Mouse (Mus musculus): ENCODE measurements around the gene Bend6. TPM values are rescaled to one million over a fixed set of nuclear protein-coding genes. Genes with fewer than 3 reads are reported as not detected.

Gene Bend6
- polyA plus RNA-seq, 1 experiment = 0.59 TPM

- 72% methylated on average over 8 of the region's 8 CpGs for WGBS
- no peak for TF ChIP-seq CTCF (IDR thresholded peaks at IDR 0.05; ENCODE audit: insufficient read depth, low read length)
- no peak for TF ChIP-seq POLR2A (IDR thresholded peaks at IDR 0.05; ENCODE audit: borderline replicate concordance, extremely low read depth, low read depth, low read length)
- Histone ChIP-seq H3K4me3 (replicated peaks; ENCODE audit: extremely low read depth, low read depth, low read length) (no peak overlapping the region), H3K4me1 (ENCODE audit: control insufficient read depth, insufficient read depth, low read length) (peaks cover 5% of the 10 kb centered on the region; the same call in 1 of the 2 replicates)
- DNase-seq = no peak
These were observed 4.0 kb upstream of the Bend6 start for GRCm38 (mm10) chr1:33911589-33911988.

GRCm38 (mm10) chr1:33908191-33908962, 761 bp upstream of the Bend6 start, which contains the start of gene Dst:
Gene Dst, plus strand, starts transcription at chr1:33908225.
- WGBS = 3% methylated on average over 43 of the region's 44 CpGs
- no peak for DNase-seq

GRCm38 (mm10) chr1:33906927-33907326, 689 bp downstream of the Bend6 start:
- Histone ChIP-seq H3K4me3 (replicated peaks; ENCODE audit: extremely low read depth, low read depth, low read length) (peak overlapping the region; percentile 42), H3K4me1 (ENCODE audit: control insufficient read depth, insufficient read depth, low read length) (peaks cover 5% of the 10 kb centered on the region; the same call in 1 of the 2 replicates)
- TF ChIP-seq POLR2A (IDR thresholded peaks at IDR 0.05; ENCODE audit: borderline replicate concordance, extremely low read depth, low read depth, low read length) (no peak), CTCF (IDR thresholded peaks at IDR 0.05; ENCODE audit: insufficient read depth, low read length) (no peak)
- WGBS = 8% methylated on average over 20 of the region's 20 CpGs
- DNase-seq = no peak

More at GRCm38 (mm10) chr1:33908191-33908962, 761 bp upstream of the Bend6 start, which contains the start of gene Dst:
- peaks cover 5% of the 10 kb centered on the region; the same call in 1 of the 2 replicates for H3K4me1 ChIP-seq (ENCODE audit: control insufficient read depth, insufficient read depth, low read length)
- peak within 1 kb of the TSS; percentile 42 for H3K4me3 ChIP-seq (replicated peaks; ENCODE audit: extremely low read depth, low read depth, low read length)
- TF ChIP-seq CTCF (IDR thresholded peaks at IDR 0.05; ENCODE audit: insufficient read depth, low read length) (no peak), POLR2A (IDR thresholded peaks at IDR 0.05; ENCODE audit: borderline replicate concordance, extremely low read depth, low read depth, low read length) (no peak)

- whole genome bisulfite sequencing = 24% methylated on average over 10 of the region's 10 CpGs
- Histone ChIP-seq H3K4me3 (replicated peaks; ENCODE audit: extremely low read depth, low read depth, low read length) (no peak overlapping the region), H3K4me1 (ENCODE audit: control insufficient read depth, insufficient read depth, low read length) (peaks cover 5% of the 10 kb centered on the region; the same call in 1 of the 2 replicates)
- no peak for TF ChIP-seq CTCF (IDR thresholded peaks at IDR 0.05; ENCODE audit: insufficient read depth, low read length)
- TF ChIP-seq POLR2A (IDR thresholded peaks at IDR 0.05; ENCODE audit: borderline replicate concordance, extremely low read depth, low read depth, low read length) = no peak
- no peak for DNase-seq
These were observed 1.4 kb downstream of the Bend6 start for GRCm38 (mm10) chr1:33906216-33906615.

- Histone ChIP-seq H3K4me1 (ENCODE audit: control insufficient read depth, insufficient read depth, low read length) (peaks cover 5% of the 10 kb centered on the region; the same call in 1 of the 2 replicates), H3K4me3 (replicated peaks; ENCODE audit: extremely low read depth, low read depth, low read length) (no peak overlapping the region)
- TF ChIP-seq POLR2A (IDR thresholded peaks at IDR 0.05; ENCODE audit: borderline replicate concordance, extremely low read depth, low read depth, low read length) (no peak), CTCF (IDR thresholded peaks at IDR 0.05; ENCODE audit: insufficient read depth, low read length) (no peak)
- WGBS = 17% methylated on average over 9 of the region's 9 CpGs
- no peak for DNase-seq
These were observed 4.0 kb downstream of the Bend6 start for GRCm38 (mm10) chr1:33903587-33903986.

GRCm38 (mm10) chr1:33900175-33900574, 7.4 kb downstream of the Bend6 start:
- H3K4me3 ChIP-seq (replicated peaks; ENCODE audit: extremely low read depth, low read depth, low read length) = no peak overlapping the region
- WGBS = 68% methylated on average over 8 of the region's 8 CpGs
- no peak for DNase-seq
- TF ChIP-seq CTCF (IDR thresholded peaks at IDR 0.05; ENCODE audit: insufficient read depth, low read length) = no peak
- no peak for TF ChIP-seq POLR2A (IDR thresholded peaks at IDR 0.05; ENCODE audit: borderline replicate concordance, extremely low read depth, low read depth, low read length)
- no peaks in the 10 kb centered on the region for H3K4me1 ChIP-seq (ENCODE audit: control insufficient read depth, insufficient read depth, low read length)

- no peak for TF ChIP-seq CTCF (IDR thresholded peaks at IDR 0.05; ENCODE audit: insufficient read depth, low read length)
- no peak for TF ChIP-seq POLR2A (IDR thresholded peaks at IDR 0.05; ENCODE audit: borderline replicate concordance, extremely low read depth, low read depth, low read length)
- no peaks in the 10 kb centered on the region for H3K4me1 ChIP-seq (ENCODE audit: control insufficient read depth, insufficient read depth, low read length)
- H3K4me3 ChIP-seq (replicated peaks; ENCODE audit: extremely low read depth, low read depth, low read length) = no peak overlapping the region
- 84% methylated on average over 6 of the region's 6 CpGs for WGBS
- no peak for DNase-seq
These were observed 9.2 kb downstream of the Bend6 start for GRCm38 (mm10) chr1:33898373-33898772.

GRCm38 (mm10) chr1:33897426-33897825, 10.2 kb downstream of the Bend6 start:
- TF ChIP-seq POLR2A (IDR thresholded peaks at IDR 0.05; ENCODE audit: borderline replicate concordance, extremely low read depth, low read depth, low read length) (no peak), CTCF (IDR thresholded peaks at IDR 0.05; ENCODE audit: insufficient read depth, low read length) (no peak)
- H3K4me3 ChIP-seq (replicated peaks; ENCODE audit: extremely low read depth, low read depth, low read length) = no peak overlapping the region
- no peak for DNase-seq
- 75% methylated on average over 11 of the region's 11 CpGs for WGBS
- H3K4me1 ChIP-seq (ENCODE audit: control insufficient read depth, insufficient read depth, low read length) = no peaks in the 10 kb centered on the region

GRCm38 (mm10) chr1:33896666-33897065, 10.9 kb downstream of the Bend6 start:
- no peak for TF ChIP-seq POLR2A (IDR thresholded peaks at IDR 0.05; ENCODE audit: borderline replicate concordance, extremely low read depth, low read depth, low read length)
- TF ChIP-seq CTCF (IDR thresholded peaks at IDR 0.05; ENCODE audit: insufficient read depth, low read length) = no peak
- 53% methylated on average over 4 of the region's 4 CpGs for WGBS
- no peaks in the 10 kb centered on the region for H3K4me1 ChIP-seq (ENCODE audit: control insufficient read depth, insufficient read depth, low read length)
- no peak overlapping the region for H3K4me3 ChIP-seq (replicated peaks; ENCODE audit: extremely low read depth, low read depth, low read length)
- no peak for DNase-seq

- no peak overlapping the region for H3K4me3 ChIP-seq (replicated peaks; ENCODE audit: extremely low read depth, low read depth, low read length)
- DNase-seq = no peak
- H3K4me1 ChIP-seq (ENCODE audit: control insufficient read depth, insufficient read depth, low read length) = no peaks in the 10 kb centered on the region
- 69% methylated on average over 6 of the region's 6 CpGs for WGBS
- TF ChIP-seq CTCF (IDR thresholded peaks at IDR 0.05; ENCODE audit: insufficient read depth, low read length) (no peak), POLR2A (IDR thresholded peaks at IDR 0.05; ENCODE audit: borderline replicate concordance, extremely low read depth, low read depth, low read length) (no peak)
These were observed 11.5 kb downstream of the Bend6 start for GRCm38 (mm10) chr1:33896116-33896515.

Measured in lung, adult 2 months (tissue).